Mouse (Mus musculus) embryonic facial prominence, embryonic 15.5 days (tissue): Measurements from ENCODE around the gene Psmd8. TPM values are rescaled to one million over a fixed set of nuclear protein-coding genes. Genes with fewer than 3 reads are reported as not detected.
"Not testable (repeated sequence)": the region's sequence is repeated elsewhere in the genome, so short reads cannot be mapped to it uniquely, and the experiment has no call there.

ENCODE experiments used
- ATAC-seq: fragments of 200-750 bp; cut with Nextera tagmentation; 2 replicates; pipeline ENCODE4 v1.8.0; 2017; ENCODE audit warnings: low read depth, moderate TSS enrichment; ENCODE audit not compliant: insufficient number of reproducible peaks, low FRiP score, low TSS enrichment
- H3K27ac ChIP-seq: fragments of 300-500 bp; sonication (generic); replicated peaks from 2 replicates; pipeline ENCODE4 v1.5.1; 2015; ENCODE audit warnings: mild to moderate bottlenecking, inconsistent platforms
- H3K27me3 ChIP-seq: fragments of 300-500 bp; sonication (generic); 2 replicates; pipeline ENCODE4 v1.6.1; 2015; ENCODE audit warnings: inconsistent platforms
- H3K36me3 ChIP-seq: fragments of 300-500 bp; sonication (generic); 2 replicates; pipeline ENCODE4 v1.6.1; 2015; ENCODE audit warnings: mild to moderate bottlenecking, inconsistent platforms
- H3K4me1 ChIP-seq: fragments of 300-500 bp; sonication (generic); 2 replicates; pipeline ENCODE4 v1.6.1; 2015; ENCODE audit warnings: inconsistent platforms
- H3K4me2 ChIP-seq: fragments of 300-500 bp; sonication (generic); replicated peaks from 2 replicates; pipeline ENCODE4 v1.6.1; 2015; ENCODE audit warnings: mild to moderate bottlenecking, inconsistent platforms
- H3K4me3 ChIP-seq: fragments of 300-500 bp; sonication (generic); replicated peaks from 2 replicates; pipeline ENCODE4 v1.5.1; 2015; ENCODE audit warnings: mild to moderate bottlenecking, inconsistent platforms
- H3K9ac ChIP-seq: fragments of 300-500 bp; sonication (generic); 2 replicates; pipeline ENCODE4 v1.6.1; 2015; ENCODE audit warnings: inconsistent platforms
- H3K9me3 ChIP-seq: fragments of 300-500 bp; sonication (generic); replicated peaks from 2 replicates; pipeline ENCODE4 v1.6.1; 2016; ENCODE audit warnings: inconsistent platforms
- WGBS: fragments of 180-500 bp; shearing (Covaris S2); methylation state at CpG from one replicate; pipeline ENCODE4 v1.1.7; 2015; 5-methylcytosine and 5-hydroxymethylcytosine counted together
- polyA plus RNA-seq: library from polyadenylated mRNA; unstranded; fragments of >200 nt; fragmentation: Nextera tagmentation; extraction: Ambion mirVana; gene quantifications from 2 replicates; pipeline ENCODE4 v1.2.1, GENCODE M21; 2015

Gene Psmd8
- 259 and 275 TPM in 2 replicates for polyA plus RNA-seq

GRCm38 (mm10) chr7:29180077-29180853 lies at the start of gene Psmd8:
Gene Psmd8 (minus strand): TSS chr7:29180701.
- Histone ChIP-seq H3K4me2 (peak within 1 kb of the TSS; percentile 75), H3K4me3 (peak within 1 kb of the TSS; percentile 81), H3K9me3 (no peaks in the 10 kb centered on the region), H3K27me3 (no peaks in the 10 kb centered on the region), H3K27ac (peak within 1 kb of the TSS; percentile 63), H3K36me3 (peaks cover 23% of the 10 kb centered on the region), H3K4me1 (peaks cover 17% of the 10 kb centered on the region), H3K9ac (peak within 1 kb of the TSS; percentile 64)
- ATAC-seq, result peak; percentile 94
- under 1% methylated on average over 62 of the region's 62 CpGs for WGBS

- Histone ChIP-seq H3K9me3 (no peaks in the 10 kb centered on the region), H3K9ac (no peak overlapping the region), H3K4me2 (no peak overlapping the region), H3K27ac (no peak overlapping the region), H3K36me3 (0 out of 2 replicates have a peak, but pooled peaks cover 9% of the 10 kb centered on the region), H3K4me1 (peaks cover 18% of the 10 kb centered on the region; the same call in 1 of the 2 replicates), H3K27me3 (peaks cover 9% of the 10 kb centered on the region), H3K4me3 (no peak overlapping the region)
- ATAC-seq, result no peak
- 67% methylated on average over 4 of the region's 4 CpGs for WGBS
Observed at GRCm38 (mm10) chr7:29228202-29228601, 47.7 kb upstream of the Psmd8 start.

- Histone ChIP-seq H3K4me1 (0 out of 2 replicates have a peak, but pooled peaks cover 7% of the 10 kb centered on the region), H3K9me3 (no peaks in the 10 kb centered on the region), H3K36me3 (0 out of 2 replicates have a peak, but pooled peaks cover 9% of the 10 kb centered on the region), H3K4me2 (no peak overlapping the region), H3K9ac (no peak overlapping the region), H3K4me3 (no peak overlapping the region), H3K27me3 (no peaks in the 10 kb centered on the region), H3K27ac (no peak overlapping the region)
- WGBS, result 66% methylated on average over 13 of the region's 13 CpGs
- no peak for ATAC-seq
Observed at GRCm38 (mm10) chr7:29225520-29225919, 45.0 kb upstream of the Psmd8 start.

- WGBS, result 13% methylated on average over 16 of the region's 16 CpGs
Observed at GRCm38 (mm10) chr7:29224756-29225394, 44.4 kb upstream of the Psmd8 start.

GRCm38 (mm10) chr7:29214846-29215245 lies 34.3 kb upstream of the Psmd8 start:
- no peaks in the 10 kb centered on the region for H3K36me3 ChIP-seq
- peaks cover 18% of the 10 kb centered on the region for H3K4me1 ChIP-seq
- H3K4me2 ChIP-seq, result no peak overlapping the region
- H3K27me3 ChIP-seq, result no peaks in the 10 kb centered on the region
- H3K27ac ChIP-seq, result no peak overlapping the region
- peaks cover 4% of the 10 kb centered on the region; the same call in 1 of the 2 replicates for H3K9me3 ChIP-seq
- no peak for ATAC-seq
- WGBS, result 49% methylated on average over 15 of the region's 15 CpGs
- H3K9ac ChIP-seq, result no peak overlapping the region
- no peak overlapping the region for H3K4me3 ChIP-seq

More at GRCm38 (mm10) chr7:29224756-29225394, 44.4 kb upstream of the Psmd8 start:
- Histone ChIP-seq H3K4me1 (0 out of 2 replicates have a peak, but pooled peaks cover 7% of the 10 kb centered on the region), H3K9ac (no peak overlapping the region), H3K27ac (no peak overlapping the region), H3K4me3 (no peak overlapping the region), H3K36me3 (0 out of 2 replicates have a peak, but pooled peaks cover 9% of the 10 kb centered on the region), H3K27me3 (no peaks in the 10 kb centered on the region), H3K4me2 (no peak overlapping the region), H3K9me3 (peaks cover 4% of the 10 kb centered on the region; the same call in 1 of the 2 replicates)
- ATAC-seq, result no peak

GRCm38 (mm10) chr7:29214236-29214635 lies 33.7 kb upstream of the Psmd8 start:
- no peak overlapping the region for H3K4me2 ChIP-seq

GRCm38 (mm10) chr7:29213675-29214082 lies 33.2 kb upstream of the Psmd8 start, which contains the start of gene Catsperg1:
Gene Catsperg1 (minus strand): TSS chr7:29214035.
- no peaks in the 10 kb centered on the region for H3K9me3 ChIP-seq
- peak within 1 kb of the TSS; percentile 13; the same call in 1 of the 2 replicates for H3K4me3 ChIP-seq
- peak within 1 kb of the TSS; percentile 44 for H3K4me2 ChIP-seq
- WGBS, result 3% methylated on average over 20 of the region's 20 CpGs
- ATAC-seq, result peak; percentile 36
- no peaks in the 10 kb centered on the region for H3K36me3 ChIP-seq
- H3K9ac ChIP-seq, result no peak within 1 kb of the TSS
- peaks cover 18% of the 10 kb centered on the region for H3K4me1 ChIP-seq
- no peak within 1 kb of the TSS for H3K27ac ChIP-seq
- no peaks in the 10 kb centered on the region for H3K27me3 ChIP-seq

More at GRCm38 (mm10) chr7:29214236-29214635, 33.7 kb upstream of the Psmd8 start:
- H3K27ac ChIP-seq, result no peak overlapping the region
- no peak overlapping the region for H3K4me3 ChIP-seq
- ATAC-seq, result no peak
- WGBS, result 66% methylated on average over 2 of the region's 2 CpGs
- H3K9ac ChIP-seq, result no peak overlapping the region
- peaks cover 18% of the 10 kb centered on the region for H3K4me1 ChIP-seq
- no peaks in the 10 kb centered on the region for H3K36me3 ChIP-seq
- H3K9me3 ChIP-seq, result no peaks in the 10 kb centered on the region
- no peaks in the 10 kb centered on the region for H3K27me3 ChIP-seq

GRCm38 (mm10) chr7:29212775-29213560 lies 32.5 kb upstream of the Psmd8 start:
- H3K27ac ChIP-seq, H3K27me3 ChIP-seq, H3K9me3 ChIP-seq, H3K9ac ChIP-seq, H3K36me3 ChIP-seq, ATAC-seq: not testable (repeated sequence)
- WGBS, result 18% methylated on average over 40 of the region's 40 CpGs
- Histone ChIP-seq H3K4me3 (0 out of 2 replicates have a peak overlapping the region, but pooled peaks have one; percentile 43), H3K4me2 (peak overlapping the region; percentile 44), H3K4me1 (peaks cover 18% of the 10 kb centered on the region)

GRCm38 (mm10) chr7:29212199-29212765 lies 31.8 kb upstream of the Psmd8 start:
- Histone ChIP-seq H3K4me1 (peaks cover 18% of the 10 kb centered on the region), H3K9me3 (no peaks in the 10 kb centered on the region), H3K36me3 (no peaks in the 10 kb centered on the region), H3K27me3 (no peaks in the 10 kb centered on the region), H3K4me3 (peak overlapping the region; percentile 43), H3K9ac (no peak overlapping the region), H3K27ac (peak overlapping the region; percentile 86; the same call in 1 of the 2 replicates), H3K4me2 (peak overlapping the region; percentile 53)
- 21% methylated on average over 26 of the region's 26 CpGs for WGBS
- ATAC-seq, result no peak

- H3K9ac ChIP-seq, result no peak overlapping the region; the same call in 1 of the 2 replicates
Observed at GRCm38 (mm10) chr7:29211415-29212198, 31.1 kb upstream of the Psmd8 start.

More at GRCm38 (mm10) chr7:29211415-29212198, 31.1 kb upstream of the Psmd8 start:
- Histone ChIP-seq H3K36me3 (no peaks in the 10 kb centered on the region), H3K27ac (peak overlapping the region; percentile 86), H3K4me1 (peaks cover 18% of the 10 kb centered on the region), H3K4me2 (peak overlapping the region; percentile 53), H3K27me3 (no peaks in the 10 kb centered on the region), H3K4me3 (peak overlapping the region; percentile 43), H3K9me3 (no peaks in the 10 kb centered on the region)
- WGBS, result 4% methylated on average over 34 of the region's 34 CpGs
- peak; percentile 82 for ATAC-seq
